Mouse (Mus musculus) spleen, postnatal 10 days (tissue): ENCODE measurements around the gene Agap3.

Experiments
- DNase-seq, 2 experiments: peaks; one replicate each; pipeline ENCODE4 v3.0.0; 2021 to 2022; ENCODE audit warnings: low spot score in 2 of 2

Agap3 gene

DNA sequence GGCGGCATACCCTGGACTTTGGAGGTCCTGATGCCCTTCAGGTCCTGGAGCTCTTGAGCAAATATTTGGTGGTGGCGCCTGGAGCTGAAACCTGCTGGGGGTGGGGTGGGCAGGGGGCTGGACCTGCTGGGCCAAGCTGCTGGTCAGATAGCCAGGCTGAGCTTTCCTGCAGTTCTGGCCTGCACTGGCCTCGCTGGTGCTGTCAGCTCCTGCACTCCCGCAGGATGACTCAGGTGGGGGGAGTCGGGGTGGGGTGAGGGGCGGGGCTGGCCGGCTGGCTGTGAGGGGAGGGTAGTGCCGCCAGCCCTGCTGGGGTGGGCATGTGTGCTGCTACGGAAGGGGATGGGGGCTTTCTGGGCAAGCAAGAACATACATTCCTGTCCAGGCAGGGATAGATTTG is 23.4 kb upstream of the Agap3 start:
- DNase-seq, result no peak

GRCm38 (mm10) chr5:24433993-24434392 is 18.0 kb upstream of the Agap3 start:
- DNase-seq, result no peak

GRCm38 (mm10) chr5:24441187-24441586 is 10.8 kb upstream of the Agap3 start:
- no peak for DNase-seq

DNA sequence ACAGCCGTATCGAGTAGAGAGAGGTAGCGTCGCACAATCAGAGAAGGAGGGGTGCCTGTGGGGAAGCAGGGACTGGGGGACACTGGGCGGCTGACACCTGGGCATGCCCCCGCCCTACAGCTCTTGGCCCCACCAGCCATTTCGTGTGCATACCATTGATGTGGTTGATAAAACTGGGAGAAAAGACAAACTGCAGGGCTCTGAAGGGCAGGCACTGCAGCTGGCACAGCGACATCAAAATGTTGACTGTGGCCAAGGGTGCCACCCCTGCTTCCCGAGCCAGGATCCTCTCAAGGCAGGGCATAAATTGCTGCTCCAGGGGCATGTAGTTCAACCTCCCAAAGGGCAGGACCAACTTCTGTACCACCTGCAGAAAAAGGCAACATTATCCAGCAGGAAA is 9.9 kb upstream of the Agap3 start:
- no peak for DNase-seq

GRCm38 (mm10) chr5:24443204-24443603 is 8.8 kb upstream of the Agap3 start:
- DNase-seq, result no peak

GRCm38 (mm10) chr5:24443927-24444326 is 8.1 kb upstream of the Agap3 start:
- no peak for DNase-seq

GRCm38 (mm10) chr5:24444746-24445427 is 7.1 kb upstream of the Agap3 start, which contains the start of gene Fastk:
Gene Fastk (minus strand): TSS chr5:24445287.
- peak; percentile 89 to 97 for DNase-seq

GRCm38 (mm10) chr5:24445428-24446080 is 6.4 kb upstream of the Agap3 start:
- DNase-seq, result peak; percentile 23 to 36

DNA sequence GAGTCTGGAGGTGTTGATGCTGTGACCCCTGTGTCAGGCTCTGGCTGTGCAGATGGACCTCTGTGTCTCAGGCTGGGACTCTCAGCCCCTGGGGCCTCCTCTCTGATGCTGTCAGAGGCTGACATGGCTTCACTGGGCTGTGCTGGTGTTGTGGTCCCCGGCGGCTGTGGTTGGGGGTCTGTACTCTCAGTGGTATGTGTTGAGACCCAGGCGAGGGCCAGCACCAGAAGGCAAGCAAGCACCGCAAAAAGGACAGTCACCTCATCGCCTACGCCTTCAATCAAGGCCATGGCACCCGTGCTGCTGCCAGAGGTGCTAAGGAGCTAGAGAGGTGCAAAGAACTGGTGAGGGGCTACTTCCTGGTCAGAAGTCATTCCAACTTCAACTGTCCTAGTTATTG is 5.3 kb upstream of the Agap3 start:
- DNase-seq, result no peak

DNA sequence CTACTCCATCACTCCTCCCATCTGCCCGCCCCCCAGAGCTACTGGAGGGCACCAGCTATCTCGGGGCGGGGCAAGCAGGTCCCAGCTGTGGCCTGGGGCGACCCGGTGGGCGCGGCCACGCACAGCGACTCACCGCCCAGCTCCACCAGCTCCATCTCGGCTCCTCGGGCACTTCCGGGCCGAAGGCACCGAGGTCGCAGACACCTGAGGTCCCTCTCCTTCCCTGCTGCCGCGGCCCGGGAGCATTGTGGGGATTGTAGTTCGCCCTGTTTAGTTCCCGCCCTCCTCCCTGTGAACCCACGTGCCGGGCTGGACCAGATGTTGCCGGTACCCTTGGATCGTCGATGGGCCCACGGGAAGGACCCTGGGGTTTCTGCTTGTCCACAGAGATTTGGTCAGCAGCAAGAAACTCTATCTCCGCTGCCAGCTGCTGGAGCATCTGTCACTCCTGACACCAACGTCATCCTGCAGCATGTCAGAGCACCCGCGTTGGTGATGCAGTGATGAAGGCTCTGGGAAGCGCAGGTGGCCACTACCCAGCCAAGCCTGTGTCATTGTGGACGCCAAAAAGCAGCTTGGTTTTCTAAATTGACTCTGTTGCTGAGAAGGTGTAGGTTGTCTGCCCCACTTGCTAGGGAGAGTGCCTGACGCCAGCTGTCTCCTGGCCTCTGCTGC is 4.2 kb upstream of the Agap3 start, which contains the start of gene Tmub1:
Gene Tmub1 (minus strand): TSS at position 231 of the 675 bp plus-strand sequence.
- peak; percentile 74 to 85 for DNase-seq

DNA sequence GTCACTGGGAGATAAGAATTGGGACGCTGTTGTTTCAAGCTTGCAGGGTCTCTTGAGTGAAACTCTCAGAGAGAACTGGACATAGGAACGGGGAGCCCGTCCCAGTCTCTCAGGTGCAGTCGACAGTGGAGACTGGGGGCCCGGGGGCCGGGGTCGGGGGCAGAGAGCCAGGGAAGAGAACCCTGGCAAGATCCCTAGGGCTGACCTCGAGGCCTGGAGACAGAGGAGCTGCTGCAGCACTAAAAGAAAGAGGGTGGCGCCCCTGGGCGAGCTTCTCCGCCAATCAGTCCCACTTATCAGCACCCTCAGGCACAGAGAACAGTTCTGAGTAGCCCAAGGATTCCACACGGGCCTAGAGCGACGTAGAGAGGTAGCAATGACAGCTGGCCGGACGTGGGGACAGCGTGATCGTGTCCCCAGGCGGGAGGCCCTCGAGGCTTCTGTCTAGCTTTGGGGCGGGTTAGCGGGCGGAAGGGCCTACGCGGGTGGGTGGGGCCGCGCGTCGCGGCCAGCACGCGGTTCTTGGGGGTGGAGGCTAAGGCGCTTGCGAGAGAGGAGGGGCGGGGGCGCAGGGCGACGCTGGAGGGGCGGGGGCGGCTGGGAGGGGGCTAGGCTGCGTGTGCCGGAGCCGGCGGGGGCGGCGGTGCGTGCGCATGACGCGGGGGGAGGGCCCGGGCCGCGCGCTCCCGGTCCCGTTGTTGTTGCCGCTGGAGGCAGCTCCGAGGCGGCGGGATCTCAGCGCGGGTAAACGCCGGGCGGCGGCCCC is 530 bp upstream of the Agap3 start:
- peak; percentile 79 to 85 for DNase-seq

DNA sequence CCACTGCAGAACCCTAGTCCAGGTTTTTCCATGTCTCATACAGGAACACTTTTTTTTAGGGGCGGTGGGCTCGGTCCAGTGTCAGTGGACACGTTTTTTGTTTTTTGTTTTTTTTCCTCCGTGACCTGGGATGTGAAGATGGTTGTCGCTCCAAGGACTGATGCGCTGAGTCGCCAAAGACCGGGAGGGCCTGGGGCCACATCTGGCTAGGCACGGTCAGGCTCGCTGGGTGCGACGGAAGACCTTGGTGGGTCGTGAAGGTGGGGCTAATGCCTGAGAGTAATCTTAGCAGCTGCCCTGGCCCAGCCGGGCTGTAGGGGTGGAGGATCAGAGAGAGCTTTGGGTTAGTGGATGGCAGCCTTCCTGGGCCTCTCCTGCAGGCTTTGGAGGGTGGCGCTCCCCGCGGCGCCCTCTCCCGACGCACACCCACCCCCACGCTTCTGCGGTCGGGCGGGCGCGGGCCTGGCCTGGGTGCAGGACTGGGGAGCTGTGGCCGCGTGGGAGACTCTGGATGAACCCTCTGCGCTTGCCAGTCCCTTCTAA is 785 bp downstream of the Agap3 start:
- peak; percentile 44 to 55 for DNase-seq

DNA sequence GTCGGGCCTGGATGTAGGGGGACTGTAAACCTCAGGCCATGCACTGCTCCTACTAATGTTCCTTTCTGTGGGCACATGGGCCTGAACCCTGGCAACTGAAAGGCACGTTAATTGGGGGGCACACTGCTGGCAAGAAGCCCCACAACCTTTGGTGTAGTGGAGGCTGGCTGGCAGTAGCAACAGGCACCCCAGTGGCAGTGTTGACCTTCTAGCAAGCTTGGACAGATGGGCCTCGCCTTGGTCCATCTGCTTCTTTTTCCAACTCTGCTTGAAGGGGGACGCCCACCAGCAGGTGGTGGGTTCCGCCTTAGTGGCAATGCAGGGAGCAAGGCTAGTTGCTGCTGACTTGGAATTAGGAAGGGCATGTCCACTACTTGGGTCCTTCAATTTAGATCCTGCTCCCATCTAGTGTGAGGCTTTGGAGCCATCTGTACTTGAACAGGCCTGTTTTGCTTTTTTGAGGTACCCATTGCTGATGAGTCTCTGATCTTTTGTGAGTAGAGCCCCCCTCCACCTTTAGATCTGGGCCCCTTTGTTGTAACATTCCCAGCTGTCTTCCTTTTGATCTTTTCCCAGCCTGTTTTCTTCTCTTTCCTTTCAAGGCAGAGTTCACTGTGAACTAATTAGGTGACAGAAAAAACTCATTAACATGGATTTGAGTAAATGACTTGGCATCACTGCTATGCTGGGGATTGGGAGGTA is 1.5 kb downstream of the Agap3 start:
- DNase-seq, result no peak

DNA sequence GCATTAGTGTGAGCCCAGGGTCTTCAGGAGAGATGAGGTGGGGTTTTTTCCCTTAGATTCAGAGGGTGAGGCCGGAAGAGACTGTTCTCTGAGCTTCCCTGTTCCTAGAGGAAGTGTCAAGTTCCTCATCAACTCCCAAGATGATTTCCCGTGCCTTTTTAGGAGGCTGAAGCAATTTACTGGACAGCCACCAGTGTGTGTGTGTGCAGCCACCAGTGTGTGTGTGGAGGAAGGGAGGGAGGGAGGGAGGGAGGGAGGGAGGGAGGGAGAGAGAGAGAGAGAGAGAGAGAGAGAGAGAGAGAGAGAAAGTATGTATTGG is 2.0 kb downstream of the Agap3 start:
- no peak for DNase-seq

- DNase-seq, result no peak
Observed at GRCm38 (mm10) chr5:24455076-24455475, 3.1 kb downstream of the Agap3 start.

GRCm38 (mm10) chr5:24455613-24456012 is 3.6 kb downstream of the Agap3 start:
- DNase-seq, result no peak

DNA sequence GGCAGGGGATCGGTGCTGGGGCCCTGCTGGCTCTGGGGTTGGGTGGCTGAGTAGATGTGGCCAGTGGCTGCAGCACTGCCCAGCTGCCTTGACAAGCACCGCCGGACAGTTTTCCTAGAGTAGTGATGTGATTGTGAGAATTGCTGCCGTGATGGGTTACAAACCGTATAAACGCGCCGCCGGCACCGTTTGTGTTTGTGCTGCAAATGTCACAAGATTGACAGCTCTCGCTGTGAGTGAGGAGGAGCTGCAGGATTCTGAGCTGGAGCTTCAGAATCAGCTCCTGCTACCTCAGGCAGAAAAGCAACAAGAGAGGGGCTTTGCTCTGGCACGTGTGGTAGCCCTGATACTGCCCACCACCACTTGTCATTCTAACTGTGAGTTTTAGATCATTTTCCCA is 14.8 kb downstream of the Agap3 start:
- DNase-seq, result no peak

DNA sequence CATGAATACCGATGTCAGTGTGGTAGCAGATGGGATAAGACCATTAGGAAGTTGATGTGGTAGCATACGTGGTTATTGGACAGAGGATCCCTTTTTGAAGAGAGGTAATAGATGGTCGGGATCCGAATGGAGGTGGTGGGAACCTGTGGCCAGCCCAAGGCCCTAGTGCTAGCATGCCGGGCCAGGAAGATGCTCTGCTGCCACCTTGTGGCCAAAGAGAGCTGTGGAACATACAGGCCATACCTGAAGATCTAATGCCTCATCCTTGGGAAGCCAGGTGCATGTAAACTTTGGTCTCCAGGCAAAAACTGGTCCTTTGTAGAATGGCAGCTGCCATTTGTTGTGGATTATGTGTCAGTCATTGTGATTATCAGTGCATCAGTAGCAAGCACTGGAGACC is 18.6 kb downstream of the Agap3 start:
- DNase-seq, result peak; percentile 70 to 85

GRCm38 (mm10) chr5:24472884-24473619 is 21.1 kb downstream of the Agap3 start:
- no peak for DNase-seq

GRCm38 (mm10) chr5:24474025-24474722 is 22.2 kb downstream of the Agap3 start:
- no peak for DNase-seq
